ENCODE assay signal across 8 mouse cellular contexts in the genomic region with DNA sequence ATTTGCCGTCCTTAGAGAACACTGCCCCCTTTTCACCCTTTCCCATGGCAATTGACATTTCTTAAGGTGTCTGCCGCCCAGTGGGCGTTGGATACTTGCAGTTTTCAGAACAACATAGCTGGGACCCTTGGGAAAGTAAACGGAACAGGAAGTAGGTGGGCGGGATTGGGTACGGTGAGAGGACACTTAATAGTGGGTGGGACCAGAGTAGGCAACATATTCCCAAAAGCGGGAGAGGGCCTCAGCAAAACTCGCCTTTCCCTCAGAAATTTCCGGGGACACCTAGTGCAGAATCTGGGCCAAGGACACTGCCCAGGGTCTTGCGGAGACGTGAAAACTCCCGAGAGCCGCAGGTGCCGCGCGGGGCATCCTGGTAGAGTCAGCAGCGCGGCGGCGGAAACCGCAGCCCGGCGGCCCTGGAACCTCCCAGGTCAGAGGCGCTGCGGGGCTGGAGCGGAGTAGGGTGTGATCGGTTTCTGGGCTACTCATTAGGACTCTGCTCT. TPM values are rescaled to one million over a fixed set of nuclear protein-coding genes. Genes with fewer than 3 reads are reported as not detected.
DNase-seq lines count a peak whose midpoint lies in the region; ATAC-seq and TF ChIP-seq lines count a peak whose summit lies in the region.

No protein-coding gene starts in this region.

- no peaks in the 10 kb centered on the region for H3K27me3 ChIP-seq in hindbrain, embryonic 10.5 days (ENCODE audit: insufficient read depth, poor library complexity, severe bottlenecking)
- no peaks in the 10 kb centered on the region for H3K27me3 ChIP-seq in lung, postnatal 0 days (replicated peaks; ENCODE audit: insufficient read depth, low read length)

- peak overlapping the region; percentile 60 for H3K4me2 ChIP-seq in lung, postnatal 0 days (replicated peaks; ENCODE audit: low read depth, low read length)

- peak; percentile 82 for DNase-seq in Muller cell, postnatal 12 days (ENCODE audit: inconsistent ontology term)
- DNase-seq in cerebellum, adult 9-10 months, result peak; percentile 79
- DNase-seq in hindbrain, embryonic 10.5 days (ENCODE audit: low spot score), result peak; percentile 84
- peak; percentile 47 for DNase-seq in layer of hippocampus, adult 9-11 months
- peak; percentile 92 for DNase-seq in lung, postnatal 0 days (ENCODE audit: low spot score)
- DNase-seq in ovary, postnatal 14 days (ENCODE audit: low spot score), result peak; percentile 64
- peak; percentile 77 for DNase-seq in thymus, postnatal 14 days

- TF ChIP-seq CTCF in lung, postnatal 0 days (IDR thresholded peaks at IDR 0.05), result peak; percentile 59

- TF ChIP-seq EP300 in lung, postnatal 0 days (IDR thresholded peaks at IDR 0.05), result no peak

- peaks cover 8% of the 10 kb centered on the region for H3K4me1 ChIP-seq in hindbrain, embryonic 10.5 days (replicated peaks)
- H3K4me1 ChIP-seq in lung, postnatal 0 days (ENCODE audit: insufficient read depth, low read depth, low read length), result no peaks in the 10 kb centered on the region; the same call in 1 of the 2 replicates

- no peaks in the 10 kb centered on the region for H3K9me3 ChIP-seq in hindbrain, embryonic 10.5 days
- no peaks in the 10 kb centered on the region for H3K9me3 ChIP-seq in lung, postnatal 0 days (ENCODE audit: low read length)

- peak; percentile 85 for ATAC-seq in frontal cortex, adult (ENCODE audit: low TSS enrichment)
- ATAC-seq in lung, postnatal 0 days, result peak; percentile 96

- WGBS in hindbrain, embryonic 10.5 days, result under 1% methylated on average over 27 of the region's 27 CpGs
- WGBS in lung, postnatal 0 days, result under 1% methylated on average over 27 of the region's 27 CpGs

- peak overlapping the region; percentile 93 for H3K27ac ChIP-seq in hindbrain, embryonic 10.5 days
- H3K27ac ChIP-seq in lung, postnatal 0 days (ENCODE audit: low read length), result peak overlapping the region; percentile 73

- H3K4me3 ChIP-seq in hindbrain, embryonic 10.5 days, result peak overlapping the region; percentile 69
- H3K4me3 ChIP-seq in lung, postnatal 0 days (ENCODE audit: low read depth, low read length), result peak overlapping the region; percentile 73

- H3K9ac ChIP-seq in lung, postnatal 0 days (replicated peaks; ENCODE audit: low read depth), result peak overlapping the region; percentile 58

- H3K36me3 ChIP-seq in hindbrain, embryonic 10.5 days, result peaks cover 16% of the 10 kb centered on the region
- peaks cover 5% of the 10 kb centered on the region; the same call in 1 of the 2 replicates for H3K36me3 ChIP-seq in lung, postnatal 0 days (ENCODE audit: insufficient read depth, low read length)

RNA-seq across cellular contexts. Expression of gene Zfp229, which starts 3.0 kb away (rescaled TPM):
- polyA plus RNA-seq in hindbrain, embryonic 10.5 days (2016; fragmentation: Nextera tagmentation; extraction: Ambion mirVana), result 6.8 and 7.9 TPM in 2 replicates
- 3.5 and 4.6 TPM in 2 replicates for polyA plus RNA-seq in lung, postnatal 0 days (2015; fragmentation: Nextera tagmentation; extraction: Ambion mirVana)

RNA-seq across cellular contexts. Expression of gene Zfp760, which starts 26.0 kb away (rescaled TPM):
- polyA plus RNA-seq in hindbrain, embryonic 10.5 days (2016; fragmentation: Nextera tagmentation; extraction: Ambion mirVana), result 13.5 and 18.9 TPM in 2 replicates
- polyA plus RNA-seq in lung, postnatal 0 days (2015; fragmentation: Nextera tagmentation; extraction: Ambion mirVana), result 6.6 and 6.7 TPM in 2 replicates

RNA-seq across cellular contexts. Expression of gene Gm10226, which starts 41.9 kb away (rescaled TPM):
- polyA plus RNA-seq in hindbrain, embryonic 10.5 days (2016; fragmentation: Nextera tagmentation; extraction: Ambion mirVana), result 10.5 and 11.6 TPM in 2 replicates
- polyA plus RNA-seq in lung, postnatal 0 days (2015; fragmentation: Nextera tagmentation; extraction: Ambion mirVana), result 3.6 and 4.1 TPM in 2 replicates

Comparison
In these comparisons a context has a peak if more than half of its experiments do, and no peak if none do; other contexts are left out.
1. Peak in every context shown above with its lines: DNase-seq, ATAC-seq, H3K4me3 ChIP-seq and H3K27ac ChIP-seq.